Mouse (Mus musculus): Measurements from ENCODE around the gene H2-DMa. TPM values are rescaled to one million over a fixed set of nuclear protein-coding genes. Genes with fewer than 3 reads are reported as not detected.

The H2-DMa gene
- polyA plus RNA-seq, 1 experiment from 2014 or later = 9.5 TPM

- Histone ChIP-seq H3K27me3 (ENCODE audit: control insufficient read depth, insufficient read depth, low read length) (no peaks in the 10 kb centered on the region), H3K36me3 (ENCODE audit: control insufficient read depth, insufficient read depth, low read length) (no peaks in the 10 kb centered on the region), H3K9ac (ENCODE audit: low read length) (no peak overlapping the region), H3K4me1 (ENCODE audit: control insufficient read depth, insufficient read depth, low read length) (no peaks in the 10 kb centered on the region), H3K4me3 (ENCODE audit: low read depth, low read length) (no peak overlapping the region), H3K27ac (ENCODE audit: low read depth, low read length) (no peak overlapping the region), H3K4me2 (no peak overlapping the region), H3K9me3 (ENCODE audit: control insufficient read depth, low read length) (peaks cover 7% of the 10 kb centered on the region; the same call in 1 of the 2 replicates)
- no peak for ATAC-seq (ENCODE audit: low FRiP score)
- no peak for DNase-seq (ENCODE audit: low spot score, missing footprints)
- WGBS = 57% methylated on average over 1 of the region's 1 CpGs
Measured at GRCm38 (mm10) chr17:34174075-34174474, 54.7 kb downstream of the H2-DMa start.

GRCm38 (mm10) chr17:34177179-34177578, 57.8 kb downstream of the H2-DMa start:
- Histone ChIP-seq H3K27ac (ENCODE audit: low read depth, low read length) (no peak overlapping the region), H3K9ac (ENCODE audit: low read length) (no peak overlapping the region), H3K27me3 (ENCODE audit: control insufficient read depth, insufficient read depth, low read length) (no peaks in the 10 kb centered on the region), H3K4me1 (ENCODE audit: control insufficient read depth, insufficient read depth, low read length) (no peaks in the 10 kb centered on the region), H3K4me3 (ENCODE audit: low read depth, low read length) (no peak overlapping the region), H3K36me3 (ENCODE audit: control insufficient read depth, insufficient read depth, low read length) (no peaks in the 10 kb centered on the region), H3K4me2 (no peak overlapping the region), H3K9me3 (ENCODE audit: control insufficient read depth, low read length) (peaks cover 6% of the 10 kb centered on the region; the same call in 1 of the 2 replicates)
- 68% methylated on average over 4 of the region's 4 CpGs for WGBS
- no peak for DNase-seq (ENCODE audit: low spot score, missing footprints)
- no peak for ATAC-seq (ENCODE audit: low FRiP score)

GRCm38 (mm10) chr17:34179019-34179418, 59.7 kb downstream of the H2-DMa start:
- DNase-seq (ENCODE audit: low spot score, missing footprints) (no peak), ATAC-seq (ENCODE audit: low FRiP score) (no peak)
- Histone ChIP-seq H3K9me3 (ENCODE audit: control insufficient read depth, low read length) (peaks cover 3% of the 10 kb centered on the region; the same call in 1 of the 2 replicates), H3K36me3 (ENCODE audit: control insufficient read depth, insufficient read depth, low read length) (no peaks in the 10 kb centered on the region), H3K27me3 (ENCODE audit: control insufficient read depth, insufficient read depth, low read length) (no peaks in the 10 kb centered on the region; the same call in 1 of the 2 replicates), H3K4me1 (ENCODE audit: control insufficient read depth, insufficient read depth, low read length) (no peaks in the 10 kb centered on the region), H3K4me2 (no peak overlapping the region), H3K27ac (ENCODE audit: low read depth, low read length) (no peak overlapping the region), H3K9ac (ENCODE audit: low read length) (no peak overlapping the region), H3K4me3 (ENCODE audit: low read depth, low read length) (no peak overlapping the region)
- 74% methylated on average over 6 of the region's 6 CpGs for WGBS

- Histone ChIP-seq H3K27me3 (ENCODE audit: control insufficient read depth, insufficient read depth, low read length) (peaks cover under 1% of the 10 kb centered on the region; the same call in 1 of the 2 replicates), H3K9me3 (ENCODE audit: control insufficient read depth, low read length) (peaks cover 3% of the 10 kb centered on the region; the same call in 1 of the 2 replicates), H3K9ac (ENCODE audit: low read length) (no peak overlapping the region), H3K4me3 (ENCODE audit: low read depth, low read length) (no peak overlapping the region), H3K36me3 (ENCODE audit: control insufficient read depth, insufficient read depth, low read length) (no peaks in the 10 kb centered on the region), H3K4me1 (ENCODE audit: control insufficient read depth, insufficient read depth, low read length) (no peaks in the 10 kb centered on the region), H3K4me2 (no peak overlapping the region), H3K27ac (ENCODE audit: low read depth, low read length) (no peak overlapping the region)
- DNase-seq (ENCODE audit: low spot score, missing footprints) (no peak), ATAC-seq (ENCODE audit: low FRiP score) (no peak)
- 78% methylated on average over 13 of the region's 13 CpGs for WGBS
Measured at GRCm38 (mm10) chr17:34179913-34180859, 60.8 kb downstream of the H2-DMa start.

- WGBS = 77% methylated on average over 15 of the region's 15 CpGs
- peaks cover 33% of the 10 kb centered on the region for H3K27me3 ChIP-seq (ENCODE audit: control insufficient read depth, insufficient read depth, low read length)
Measured at GRCm38 (mm10) chr17:34183564-34184219, 64.4 kb downstream of the H2-DMa start.

GRCm38 (mm10) chr17:34185526-34185925, 66.2 kb downstream of the H2-DMa start:
- H3K9me3 ChIP-seq (ENCODE audit: control insufficient read depth, low read length) = no peaks in the 10 kb centered on the region
- H3K4me1 ChIP-seq (ENCODE audit: control insufficient read depth, insufficient read depth, low read length) = peaks cover 11% of the 10 kb centered on the region
- DNase-seq (ENCODE audit: low spot score, missing footprints) (no peak), ATAC-seq (ENCODE audit: low FRiP score) (no peak)
- no peak overlapping the region for H3K4me2 ChIP-seq
- H3K27ac ChIP-seq (ENCODE audit: low read depth, low read length) = no peak overlapping the region
- H3K36me3 ChIP-seq (ENCODE audit: control insufficient read depth, insufficient read depth, low read length) = no peaks in the 10 kb centered on the region
- no peak overlapping the region for H3K4me3 ChIP-seq (ENCODE audit: low read depth, low read length)
- 84% methylated on average over 9 of the region's 9 CpGs for WGBS
- H3K9ac ChIP-seq (ENCODE audit: low read length) = no peak overlapping the region
- peaks cover 38% of the 10 kb centered on the region for H3K27me3 ChIP-seq (ENCODE audit: control insufficient read depth, insufficient read depth, low read length)

More at GRCm38 (mm10) chr17:34183564-34184219, 64.4 kb downstream of the H2-DMa start:
- peaks cover 11% of the 10 kb centered on the region for H3K4me1 ChIP-seq (ENCODE audit: control insufficient read depth, insufficient read depth, low read length)
- no peaks in the 10 kb centered on the region for H3K9me3 ChIP-seq (ENCODE audit: control insufficient read depth, low read length)
- H3K9ac ChIP-seq (ENCODE audit: low read length) = no peak overlapping the region
- no peak overlapping the region for H3K4me2 ChIP-seq
- no peak overlapping the region for H3K4me3 ChIP-seq (ENCODE audit: low read depth, low read length)
- no peaks in the 10 kb centered on the region for H3K36me3 ChIP-seq (ENCODE audit: control insufficient read depth, insufficient read depth, low read length)
- no peak for DNase-seq (ENCODE audit: low spot score, missing footprints)
- no peak for ATAC-seq (ENCODE audit: low FRiP score)
- no peak overlapping the region for H3K27ac ChIP-seq (ENCODE audit: low read depth, low read length)

- no peak for ATAC-seq (ENCODE audit: low FRiP score)
- Histone ChIP-seq H3K4me1 (ENCODE audit: control insufficient read depth, insufficient read depth, low read length) (peaks cover 11% of the 10 kb centered on the region), H3K9ac (ENCODE audit: low read length) (peak overlapping the region; percentile 33), H3K9me3 (ENCODE audit: control insufficient read depth, low read length) (no peaks in the 10 kb centered on the region), H3K36me3 (ENCODE audit: control insufficient read depth, insufficient read depth, low read length) (no peaks in the 10 kb centered on the region), H3K27me3 (ENCODE audit: control insufficient read depth, insufficient read depth, low read length) (peaks cover 38% of the 10 kb centered on the region), H3K4me3 (ENCODE audit: low read depth, low read length) (peak overlapping the region; percentile 30), H3K4me2 (peak overlapping the region; percentile 55), H3K27ac (ENCODE audit: low read depth, low read length) (no peak overlapping the region)
- no peak for DNase-seq (ENCODE audit: low spot score, missing footprints)
- 5% methylated on average over 14 of the region's 14 CpGs for WGBS
Measured at GRCm38 (mm10) chr17:34186885-34187260, 67.5 kb downstream of the H2-DMa start.

- Histone ChIP-seq H3K4me3 (ENCODE audit: low read depth, low read length) (peak within 1 kb of the TSS; percentile 30), H3K9ac (ENCODE audit: low read length) (peak within 1 kb of the TSS; percentile 33), H3K4me2 (peak within 1 kb of the TSS; percentile 55), H3K27me3 (ENCODE audit: control insufficient read depth, insufficient read depth, low read length) (peaks cover 39% of the 10 kb centered on the region), H3K27ac (ENCODE audit: low read depth, low read length) (no peak within 1 kb of the TSS), H3K36me3 (ENCODE audit: control insufficient read depth, insufficient read depth, low read length) (no peaks in the 10 kb centered on the region), H3K9me3 (ENCODE audit: control insufficient read depth, low read length) (no peaks in the 10 kb centered on the region), H3K4me1 (ENCODE audit: control insufficient read depth, insufficient read depth, low read length) (peaks cover 11% of the 10 kb centered on the region)
- under 1% methylated on average over 46 of the region's 46 CpGs for WGBS
- DNase-seq (ENCODE audit: low spot score, missing footprints) (peak; percentile 99), ATAC-seq (ENCODE audit: low FRiP score) (peak; percentile 88)
Measured at GRCm38 (mm10) chr17:34187261-34187916, 68.0 kb downstream of the H2-DMa start, which contains the start of the genes Tap1 and Psmb9. Gene Tap1, plus strand, starts transcription at chr17:34187553. Gene Psmb9, minus strand, starts transcription at chr17:34187764.

Data from midbrain, embryonic 11.5 days (tissue).